Mouse (Mus musculus) cortical plate, adult 2 months (tissue): Measurements from ENCODE around the gene Ugp2.

Source experiments
- CTCF ChIP-seq: fragments of 200-500 bp; IDR thresholded peaks from 2 replicates; pipeline ENCODE4 v1.5.1; 2011; ENCODE audit warnings: mild to moderate bottlenecking, control low read depth, low read length; ENCODE audit not compliant: insufficient read depth; ENCODE audit errors: extremely low read depth
- POLR2A ChIP-seq: fragments of 200-500 bp; IDR thresholded peaks from 2 replicates; pipeline ENCODE4 v1.6.1; 2011; ENCODE audit warnings: mild to moderate bottlenecking, low read length, control low read depth; ENCODE audit not compliant: insufficient read depth; ENCODE audit errors: extremely low read depth

- TF ChIP-seq CTCF = no peak
- TF ChIP-seq POLR2A = no peak
Observed at GRCm38 (mm10) chr11:21374096-21374495, 3.1 kb upstream of the Ugp2 start.
